Mouse (Mus musculus): Measurements from ENCODE around the gene Numb.

The Numb gene

DNA sequence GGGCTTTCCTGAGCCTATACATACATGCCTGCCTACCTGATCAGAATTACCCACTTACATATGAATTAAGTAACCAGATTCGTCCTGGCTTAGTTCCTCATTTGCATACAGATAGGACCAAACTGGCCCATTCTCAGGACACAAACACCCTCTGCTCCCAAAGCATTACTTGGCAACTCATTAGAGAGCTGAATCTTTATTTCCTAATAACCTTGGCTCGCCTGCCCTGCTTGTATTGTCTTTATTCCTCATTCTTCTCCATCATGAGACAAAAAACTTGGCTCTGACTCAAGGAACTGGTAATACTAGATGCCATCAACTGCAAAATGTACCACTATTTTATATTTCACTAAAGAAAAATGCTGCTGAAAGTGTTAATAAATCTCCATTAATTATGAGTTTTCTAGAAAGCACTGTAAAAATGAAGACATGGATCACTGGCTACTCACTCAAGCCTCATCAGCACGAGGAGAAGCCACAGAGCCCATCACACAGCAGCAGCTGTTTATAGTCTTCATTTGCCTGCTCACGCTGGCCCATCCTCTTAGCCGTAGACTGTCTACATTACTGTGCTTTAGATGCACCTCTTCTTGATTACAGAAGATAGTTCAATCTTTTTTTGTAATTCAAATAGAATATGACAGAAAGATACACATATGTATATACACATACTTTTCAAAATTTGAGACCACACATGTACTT, 69.1 kb downstream of the Numb start:
- DNase-seq (ENCODE audit: low spot score): no peak

DNA sequence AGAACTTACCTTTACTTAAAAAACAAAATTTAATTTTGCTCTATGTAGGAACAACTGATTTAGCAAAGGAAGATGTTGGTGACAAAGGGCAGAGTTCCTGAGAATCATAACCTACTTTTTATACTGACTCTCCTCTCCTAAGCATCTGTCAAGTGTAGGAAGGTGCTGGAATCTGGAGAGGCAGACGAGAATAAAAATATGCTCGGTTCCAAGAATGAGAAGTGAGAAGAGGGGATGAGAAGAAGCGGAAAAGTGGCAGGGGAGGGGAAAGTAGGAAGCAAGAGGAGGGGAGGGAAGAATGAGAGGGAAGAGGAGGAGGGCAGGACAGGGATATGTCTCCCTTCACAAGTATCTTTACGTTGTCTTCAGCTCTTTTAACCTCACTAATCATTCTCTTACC, 71.4 kb downstream of the Numb start:
- DNase-seq (ENCODE audit: low spot score): no peak

DNA sequence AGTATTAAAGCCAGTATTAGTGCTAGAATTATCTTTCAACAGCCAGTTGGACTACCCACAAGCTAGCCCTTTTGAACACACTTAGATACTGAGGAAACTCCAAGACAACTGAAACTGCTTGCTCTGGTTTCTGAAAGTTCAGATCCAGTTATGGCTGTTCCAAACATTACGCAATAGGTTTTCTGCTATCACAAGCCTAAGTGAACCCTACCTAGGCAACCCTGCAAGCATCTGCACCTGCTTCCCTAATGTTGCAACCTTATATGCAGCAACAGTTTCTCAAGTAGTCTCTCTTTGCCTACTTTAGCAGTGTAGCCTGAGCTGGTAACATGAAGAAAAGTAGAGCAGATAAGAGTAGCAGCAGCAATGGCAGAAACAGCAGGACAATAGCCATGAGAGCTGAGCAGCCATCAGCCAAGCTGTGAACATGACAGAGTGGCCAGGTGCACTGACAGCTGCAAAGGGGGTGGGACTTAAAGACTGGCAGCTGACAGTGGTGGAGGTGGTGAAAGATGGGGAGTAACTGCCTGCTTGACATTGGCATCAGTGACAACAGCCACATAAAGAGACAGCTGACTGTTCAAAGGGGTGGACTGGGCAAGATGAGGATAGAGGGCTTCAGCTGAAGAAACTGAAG, 73.0 kb downstream of the Numb start:
- DNase-seq (ENCODE audit: low spot score): peak; percentile 32

DNA sequence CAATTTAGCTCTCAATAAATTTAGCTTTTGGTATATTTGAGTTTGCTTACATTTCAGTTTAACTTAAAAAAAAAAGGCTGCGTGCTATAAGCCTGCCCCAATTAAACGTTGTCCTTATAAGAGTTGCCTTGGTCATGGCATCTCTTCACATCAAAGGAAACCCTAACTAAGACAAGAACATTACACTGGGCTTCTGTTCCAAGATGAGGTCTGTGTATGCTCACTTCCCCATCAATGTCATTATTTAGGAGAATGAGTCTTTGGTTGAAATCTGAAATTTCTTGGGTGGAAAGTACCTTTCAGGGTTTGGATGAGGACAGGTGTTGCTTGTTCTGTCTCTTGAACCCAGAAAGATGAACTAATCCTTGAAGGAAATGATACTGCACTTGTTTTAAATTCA, 73.9 kb downstream of the Numb start:
- no peak for DNase-seq (ENCODE audit: low spot score)

DNA sequence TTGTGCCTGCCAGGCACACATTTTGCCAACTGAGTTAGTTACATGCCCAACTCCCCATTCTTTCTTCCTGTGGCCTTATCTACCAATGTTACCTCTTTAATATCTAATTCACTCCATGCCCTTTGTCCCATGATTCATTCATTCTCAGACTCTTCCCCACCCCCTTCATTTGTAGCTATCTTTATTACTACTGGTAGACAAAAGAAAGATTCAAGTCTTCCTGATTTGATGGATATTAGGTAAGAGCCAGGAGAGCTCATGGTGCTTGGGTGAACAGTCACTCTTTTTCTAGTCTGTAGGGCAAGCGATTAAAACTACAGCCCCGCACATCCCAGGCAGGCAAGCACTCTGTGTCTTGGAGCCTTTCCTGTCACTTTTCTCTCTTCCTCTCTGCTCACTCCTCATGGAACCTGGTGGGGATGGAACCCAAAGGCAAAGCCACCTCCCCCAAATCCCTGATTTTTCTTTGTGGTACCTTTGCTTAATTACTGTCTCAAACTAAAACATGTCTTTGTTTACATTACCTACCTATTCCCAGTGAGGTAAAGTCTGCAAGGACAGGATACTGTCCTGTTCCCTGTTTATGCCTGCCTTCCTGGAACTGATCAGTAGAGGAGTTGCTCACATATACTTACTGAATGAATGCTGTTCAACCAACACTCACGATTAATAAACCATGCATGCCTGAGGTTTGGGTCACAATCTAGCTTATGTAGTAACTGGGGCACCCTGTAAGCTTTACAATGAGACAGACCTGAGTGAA, 78.9 kb downstream of the Numb start:
- DNase-seq (ENCODE audit: low spot score): no peak

DNA sequence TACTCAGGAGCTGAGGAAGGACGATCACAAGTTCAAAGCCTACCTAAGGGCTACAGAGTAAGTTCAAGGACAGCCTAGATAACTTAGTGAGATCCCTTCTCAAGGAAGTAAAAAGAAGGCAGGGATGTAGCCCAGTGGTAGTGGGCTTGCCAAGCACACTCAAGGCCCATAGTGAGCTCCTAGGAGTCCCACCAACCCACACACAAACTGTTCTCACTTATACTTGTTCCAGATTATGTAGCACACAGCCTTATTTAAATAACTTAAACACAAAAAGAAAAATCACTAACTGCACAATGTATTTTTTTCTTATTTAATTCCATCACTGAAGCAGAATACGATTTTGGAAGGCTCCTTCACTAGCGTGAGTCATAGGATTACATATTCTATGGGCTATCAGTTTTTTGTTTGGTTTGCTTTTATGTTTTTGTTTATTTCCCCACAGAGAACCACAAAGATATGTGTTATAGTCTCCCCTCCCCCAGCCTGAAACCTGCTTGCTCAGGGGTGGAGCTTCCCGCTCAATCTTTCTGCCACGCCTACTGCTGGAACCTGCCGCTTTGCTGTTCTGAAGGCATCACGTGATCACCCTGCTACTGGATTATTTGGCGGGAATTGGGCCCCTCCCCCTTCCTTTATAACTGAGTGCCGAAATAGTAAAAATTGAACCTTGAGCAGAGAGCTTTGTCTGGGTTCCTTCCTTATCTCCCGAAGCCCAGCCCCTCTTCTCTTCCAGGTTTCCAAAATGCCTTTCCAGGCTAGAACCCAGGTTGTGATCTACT, 80.1 kb downstream of the Numb start:
- DNase-seq (ENCODE audit: low spot score): no peak

DNA sequence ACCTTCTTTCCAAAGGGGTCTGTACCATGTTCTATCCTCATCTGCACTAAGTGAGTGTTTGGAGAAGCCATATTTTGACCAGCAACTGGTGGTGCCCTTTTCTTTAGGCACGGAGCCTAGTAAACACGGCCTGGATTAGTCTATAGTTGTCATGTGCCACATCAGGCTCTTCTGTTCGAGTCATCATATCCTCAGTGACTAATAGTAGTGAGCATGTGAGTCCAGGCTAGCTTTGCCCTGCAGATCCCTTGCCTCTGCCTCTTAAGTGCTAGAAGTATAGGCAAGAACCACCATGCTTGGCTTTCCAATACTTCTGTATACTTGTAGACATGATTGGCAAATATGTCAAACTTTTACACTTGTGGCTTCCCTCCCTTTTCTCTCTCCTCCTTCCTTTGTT, 87.8 kb downstream of the Numb start:
- no peak for DNase-seq (ENCODE audit: low spot score)

DNA sequence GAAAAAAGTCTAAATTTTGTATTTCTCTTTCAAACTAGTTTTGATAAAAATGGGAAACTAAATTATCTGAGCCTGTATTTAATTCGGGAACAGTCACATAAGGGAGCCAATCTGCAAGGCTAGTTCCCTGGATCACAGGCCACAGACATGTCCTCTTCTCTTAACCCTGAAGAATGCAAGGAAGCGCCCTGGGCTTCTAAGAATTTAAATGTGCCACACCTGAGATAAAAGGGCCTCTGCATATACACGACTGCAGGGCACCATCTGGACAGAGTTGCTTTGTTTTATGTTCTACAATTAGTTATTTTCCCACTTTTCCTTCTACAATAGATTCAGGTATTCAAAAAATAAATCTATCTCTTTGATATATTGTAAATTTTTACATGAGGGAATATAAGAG, 91.3 kb downstream of the Numb start:
- no peak for DNase-seq (ENCODE audit: low spot score)

DNA sequence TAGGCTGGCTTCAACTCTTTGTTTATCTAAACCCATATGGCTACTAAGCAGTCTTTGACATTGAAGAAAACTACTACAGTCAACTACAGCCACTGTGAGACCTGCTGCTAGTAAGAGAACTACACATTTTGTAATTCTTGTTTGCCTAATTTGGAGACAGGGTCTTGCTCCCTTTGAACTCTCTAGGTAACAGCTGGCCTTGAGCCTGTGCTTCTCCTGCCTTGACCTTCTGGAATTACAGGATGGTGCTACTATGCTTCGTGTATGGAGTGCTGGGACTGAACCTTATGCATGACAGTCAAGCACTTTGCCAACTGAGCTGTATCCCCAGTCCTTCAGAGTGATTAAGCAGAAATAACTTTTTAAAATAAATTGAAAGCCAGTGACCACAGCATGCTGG, 105.1 kb downstream of the Numb start:
- no peak for DNase-seq (ENCODE audit: low spot score)

DNA sequence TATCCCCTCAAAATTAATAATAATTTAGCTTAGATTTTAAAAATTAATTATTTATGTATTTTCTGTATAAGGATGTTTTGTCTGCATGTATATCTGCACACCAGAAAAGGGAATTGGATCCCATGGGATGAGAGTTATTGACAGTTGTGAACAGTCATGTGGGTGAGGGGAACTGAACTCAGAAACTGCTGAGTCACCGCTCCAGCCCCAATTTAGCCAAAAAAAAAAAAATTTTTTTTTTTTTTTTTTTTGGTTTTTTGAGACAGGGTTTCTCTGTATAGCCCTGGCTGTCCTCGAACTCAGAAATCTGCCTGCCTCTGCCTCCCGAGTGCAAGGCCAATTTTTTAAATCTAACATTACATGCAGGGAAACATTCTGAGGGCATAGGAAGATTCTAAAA, 109.8 kb downstream of the Numb start:
- DNase-seq (ENCODE audit: low spot score): no peak

DNA sequence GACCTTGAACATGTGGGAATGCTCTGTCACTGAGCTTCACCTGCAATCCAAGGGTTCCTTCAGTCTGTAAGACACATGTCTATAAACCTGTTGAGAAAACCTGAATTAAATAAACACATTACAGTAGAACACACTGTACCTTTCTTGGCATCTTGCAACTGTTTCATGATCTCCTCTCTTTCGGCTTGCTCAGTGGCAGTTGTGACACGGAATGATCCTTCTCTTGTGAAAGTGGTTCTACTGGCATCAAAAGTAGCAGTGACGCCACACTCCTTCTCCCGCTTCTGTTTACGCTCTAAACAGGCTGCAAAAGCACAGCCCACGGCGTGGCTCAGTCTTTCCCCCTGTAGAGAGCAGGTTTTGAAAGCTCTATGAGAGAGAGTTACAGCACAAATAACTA, 118.1 kb downstream of the Numb start:
- DNase-seq (ENCODE audit: low spot score): no peak

DNA sequence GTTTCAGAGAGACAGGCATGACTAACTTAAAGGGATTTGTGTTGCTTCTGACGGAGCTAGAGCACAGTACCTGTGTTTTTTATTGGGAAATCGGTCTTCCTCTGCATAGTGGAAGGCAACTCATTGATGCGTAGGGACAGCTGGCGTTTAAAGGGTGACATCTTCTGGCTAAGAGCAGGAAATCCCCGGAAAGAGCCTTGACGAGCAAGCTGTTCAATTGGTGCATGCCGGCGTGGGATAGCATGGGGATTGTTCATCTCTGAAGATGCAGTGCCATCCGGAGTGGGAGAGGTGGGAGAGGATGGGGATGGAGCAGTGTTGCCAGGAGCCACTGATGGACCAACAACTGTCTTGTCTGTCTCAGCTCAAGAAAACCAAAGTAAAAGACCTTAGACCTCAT, 120.8 kb downstream of the Numb start:
- DNase-seq (ENCODE audit: low spot score): no peak

DNA sequence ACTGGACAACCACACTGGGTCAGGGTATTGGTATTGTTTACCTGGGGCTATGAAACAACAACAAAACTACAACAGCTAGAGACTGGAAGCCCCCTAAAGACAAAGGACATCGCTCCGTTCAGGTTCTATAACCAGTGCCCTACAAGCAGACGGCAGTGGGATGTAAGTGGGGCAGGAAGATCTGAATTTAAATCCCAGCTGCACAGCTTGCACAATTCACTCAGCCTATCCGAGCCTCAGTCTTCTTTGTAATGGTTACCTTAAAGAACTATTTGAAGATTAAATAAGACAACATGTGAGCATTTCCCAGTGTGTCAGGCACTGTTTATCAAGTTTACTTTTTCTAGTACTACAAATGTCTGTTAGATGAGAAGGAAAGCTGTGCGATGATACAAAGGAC, 123.4 kb downstream of the Numb start:
- DNase-seq (ENCODE audit: low spot score): no peak

DNA sequence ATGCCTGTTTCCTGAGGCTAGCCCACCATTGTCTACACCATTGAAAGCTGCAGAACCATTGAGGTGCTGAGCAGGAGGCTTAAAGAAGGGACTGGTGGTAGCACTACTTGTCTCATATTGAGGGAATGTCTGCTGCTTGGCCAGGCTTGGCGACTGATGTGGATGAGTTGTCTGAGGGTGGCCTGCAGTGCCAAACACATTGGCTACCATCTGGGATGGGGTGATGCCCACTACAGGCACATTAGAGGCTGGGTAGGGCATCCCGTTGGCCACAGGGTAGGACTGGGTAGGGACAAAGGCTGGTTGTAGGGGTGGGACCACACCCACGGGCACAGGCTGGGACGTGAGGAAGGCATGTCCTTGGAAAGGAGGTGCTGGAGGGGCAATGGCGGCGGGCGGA, 126.1 kb downstream of the Numb start:
- no peak for DNase-seq (ENCODE audit: low spot score)

DNA sequence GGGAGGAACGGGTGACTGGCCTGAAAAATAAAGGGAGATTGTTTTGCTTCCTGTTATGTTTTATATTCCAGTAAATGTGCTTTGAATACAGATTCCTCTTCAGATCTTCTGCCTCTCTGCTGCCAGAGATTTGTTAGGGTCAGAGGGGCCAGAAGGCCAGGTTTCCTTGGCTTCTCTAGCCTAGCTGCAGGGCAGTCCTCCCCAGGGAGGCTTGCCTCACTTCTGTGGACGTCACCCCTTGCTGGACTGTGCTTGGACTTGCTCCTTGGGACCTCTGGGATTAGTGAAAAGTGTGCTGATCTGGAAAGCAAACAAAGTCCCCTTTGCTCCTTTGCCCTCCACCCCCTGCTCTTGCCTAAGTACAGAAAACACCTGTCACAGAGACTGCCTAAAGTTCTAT, 126.7 kb downstream of the Numb start:
- DNase-seq (ENCODE audit: low spot score): no peak

DNA sequence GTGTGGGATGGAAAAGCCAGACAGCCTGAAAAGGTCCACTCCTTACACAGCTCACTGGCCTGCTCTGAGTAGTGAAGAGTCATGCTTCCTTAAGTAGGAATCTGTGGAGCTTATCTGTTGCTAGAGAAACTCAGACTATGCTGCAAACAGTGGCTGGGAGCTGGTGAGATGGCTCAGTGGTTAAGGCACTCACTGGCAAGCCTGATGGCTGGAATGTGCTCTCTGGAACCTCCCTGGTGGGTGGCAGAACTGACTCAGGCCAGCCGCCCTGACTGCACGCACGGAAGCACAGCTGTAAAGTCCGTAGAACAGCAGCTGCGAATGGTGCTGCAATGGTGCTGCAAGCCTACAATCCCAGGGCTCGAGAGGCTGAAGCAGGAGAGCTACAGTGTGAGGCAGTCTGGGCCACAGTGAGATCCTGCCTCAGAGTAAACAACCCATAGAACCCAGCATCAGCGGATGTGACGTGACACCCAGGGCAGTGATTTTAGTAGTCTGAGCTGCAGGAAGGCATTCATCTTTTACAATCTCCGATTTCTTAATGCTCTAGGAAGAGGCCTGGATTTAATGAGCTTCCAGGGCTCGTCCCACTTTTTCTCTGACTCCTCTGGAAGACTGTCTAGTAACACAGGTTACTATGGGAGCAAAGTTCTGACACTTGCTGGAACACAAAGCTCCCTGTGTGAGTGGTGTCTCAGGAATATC, 128.9 kb downstream of the Numb start:
- DNase-seq (ENCODE audit: low spot score): no peak

DNA sequence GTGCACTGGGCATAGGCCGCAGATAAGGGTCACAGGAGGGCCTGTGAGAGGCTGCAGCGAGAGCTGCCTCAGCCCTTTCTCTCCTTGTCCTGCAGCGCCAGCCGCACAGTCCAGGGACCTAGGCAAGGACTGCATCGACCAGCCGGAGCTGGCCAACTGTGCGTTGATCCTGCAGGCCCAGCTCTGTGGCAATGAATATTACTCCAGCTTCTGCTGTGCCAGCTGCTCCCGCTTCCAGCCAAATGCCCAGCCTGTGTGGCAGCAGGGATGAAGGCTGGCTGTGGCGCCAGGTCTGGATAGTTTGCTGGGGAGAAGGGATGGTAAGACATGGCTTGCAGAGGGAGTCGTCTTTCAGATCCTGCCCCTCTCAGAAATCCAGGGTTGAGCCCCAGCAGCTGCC, 130.0 kb downstream of the Numb start:
- no peak for DNase-seq (ENCODE audit: low spot score)

DNA sequence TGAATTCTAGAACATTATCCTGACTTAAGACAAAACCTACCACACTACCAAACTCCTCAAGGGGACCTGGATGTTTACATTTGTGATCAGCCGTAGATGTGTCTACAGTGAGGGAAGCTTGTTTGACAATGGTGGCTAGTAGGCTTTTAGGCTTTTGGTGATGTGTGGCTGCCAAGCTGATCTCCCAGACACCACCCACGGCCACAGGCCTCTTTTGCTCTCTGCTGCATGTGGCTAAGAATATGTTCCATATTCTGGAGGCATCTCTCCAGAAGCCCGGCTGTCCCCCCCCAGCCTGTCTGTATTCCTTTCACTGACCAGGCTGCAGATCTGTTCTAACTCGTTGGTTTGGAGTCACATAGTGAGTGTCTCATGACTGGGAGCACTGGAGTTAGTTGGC, 131.0 kb downstream of the Numb start:
- DNase-seq (ENCODE audit: low spot score): no peak

DNA sequence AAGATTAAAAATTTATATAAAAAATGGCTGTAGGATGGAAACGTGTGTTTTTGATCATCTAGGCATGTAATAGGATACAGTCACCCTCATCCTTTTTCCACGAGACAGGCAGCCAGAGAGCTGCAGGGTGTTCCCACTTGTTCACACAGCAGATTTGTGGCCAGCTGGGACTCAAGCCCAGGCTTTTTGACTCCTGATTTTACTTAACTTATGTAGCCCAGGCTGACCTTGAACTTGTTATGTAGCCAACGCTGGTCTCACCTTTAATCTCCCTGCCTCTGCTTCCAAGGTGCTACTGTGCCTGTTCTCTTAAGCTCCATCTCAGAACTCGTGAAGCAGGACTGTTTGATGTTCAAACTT, 132.0 kb downstream of the Numb start:
- DNase-seq (ENCODE audit: low spot score): no peak

DNA sequence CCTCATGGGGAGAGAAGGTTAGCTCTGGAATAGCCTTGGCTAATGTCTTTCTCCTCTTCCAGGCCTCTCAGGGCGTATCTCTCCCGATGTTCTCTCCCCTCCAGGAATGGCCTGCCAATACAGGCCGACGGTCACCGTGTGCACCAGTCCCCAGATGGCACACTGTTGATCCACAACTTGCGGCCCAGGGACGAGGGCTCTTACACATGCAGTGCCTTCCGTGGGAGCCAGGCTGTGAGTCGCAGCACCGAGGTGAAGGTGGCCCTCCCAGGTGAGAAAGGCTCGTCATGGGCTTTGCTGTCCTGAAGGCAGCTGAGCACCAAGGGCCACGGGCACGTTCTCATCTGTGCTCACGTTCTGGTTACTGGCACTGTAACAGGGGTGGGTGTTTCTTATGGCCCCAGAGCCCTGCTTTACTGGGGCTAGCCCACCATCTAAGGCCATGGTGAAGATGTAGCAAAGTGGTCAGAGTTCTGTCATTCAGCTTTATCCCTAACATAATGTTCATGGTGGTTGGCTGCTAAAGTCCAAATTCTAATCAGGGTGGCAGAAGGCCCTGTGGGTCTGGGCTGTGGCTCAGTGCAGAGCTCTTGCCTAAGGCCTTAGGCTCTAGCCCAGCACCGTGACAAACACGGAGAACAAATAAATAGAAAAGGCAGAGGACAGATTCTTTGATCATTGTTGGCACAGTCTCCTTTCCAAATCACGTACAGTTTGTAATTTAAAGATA, 132.5 kb downstream of the Numb start:
- no peak for DNase-seq (ENCODE audit: low spot score)

DNA sequence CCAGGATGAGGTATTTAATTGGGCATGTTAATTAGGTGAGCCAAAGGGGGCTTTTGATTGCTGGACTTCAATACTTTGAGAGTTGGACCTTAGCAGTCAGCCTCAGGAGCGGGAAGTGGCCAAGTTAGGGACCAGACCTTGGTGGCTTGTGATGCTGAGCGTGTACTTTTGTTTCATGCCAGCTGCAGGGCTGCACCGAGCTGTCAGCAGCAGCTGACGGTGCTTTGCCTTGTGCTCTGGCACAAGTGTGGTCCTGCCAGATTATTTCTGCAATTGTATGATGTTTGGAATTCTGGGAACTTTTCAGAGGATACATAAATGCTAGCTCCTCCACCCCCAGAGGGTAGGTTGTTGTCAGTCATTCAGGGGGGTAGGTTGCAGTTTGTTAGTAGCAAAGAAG, 136.4 kb downstream of the Numb start:
- no peak for DNase-seq (ENCODE audit: low spot score)

Data from lung, postnatal 25 days (tissue).